Mouse (Mus musculus): ENCODE measurements at regions not wholly inside any gene's neighbourhood (a gene's known extent, or its start where the extent isn't known, plus 50 kb on each side); places are given as distances from the start of the nearest gene placed in this dataset.
"Not testable (repeated sequence)": the region's sequence is repeated elsewhere in the genome, so short reads cannot be mapped to it uniquely, and the experiment has no call there.

- no peaks in the 10 kb centered on the region for H3K27me3 ChIP-seq (replicated peaks)
- no peak overlapping the region for H3K4me3 ChIP-seq (replicated peaks in 1 of 3; ENCODE audit: low read depth in 2 of 3, low read length in 2 of 3, poor library complexity in 1 of 3)
- H3K27ac ChIP-seq (ENCODE audit: insufficient read depth, low read depth), result no peak overlapping the region
- H3K36me3 ChIP-seq (replicated peaks in 1 of 2; ENCODE audit: control insufficient read depth in 1 of 2, insufficient read depth in 1 of 2, low read length in 1 of 2), result no peaks in the 10 kb centered on the region
- TF ChIP-seq ZNF384 (IDR thresholded peaks at IDR 0.05; ENCODE audit: low read depth, low read length), result no peak
- no peak for TF ChIP-seq KAT2A (IDR thresholded peaks at IDR 0.05; ENCODE audit: insufficient replicate concordance, low read length)
- no peak for TF ChIP-seq POLR2A (IDR thresholded peaks at IDR 0.05; ENCODE audit: low read depth, low read length)
- no peak for TF ChIP-seq CTCF (conservative IDR thresholded peaks at IDR 0.05 in 1 of 2, IDR thresholded peaks at IDR 0.05 in 1 of 2; ENCODE audit: low read depth in 2 of 2, low read length in 2 of 2)
- TF ChIP-seq ETS1 (conservative IDR thresholded peaks at IDR 0.05; ENCODE audit: low read depth, low read length), result no peak
- TF ChIP-seq MEF2A (IDR thresholded peaks at IDR 0.05; ENCODE audit: borderline replicate concordance, low read depth, low read length), result no peak
- no peak for TF ChIP-seq TCF12 (IDR thresholded peaks at IDR 0.05; ENCODE audit: low read depth, low read length)
- TF ChIP-seq MAX (IDR thresholded peaks at IDR 0.05; ENCODE audit: low read length), result no peak
- no peak for TF ChIP-seq IRF4 (IDR thresholded peaks at IDR 0.05; ENCODE audit: low read depth, low read length)
- no peak for TF ChIP-seq SIN3A (IDR thresholded peaks at IDR 0.05; ENCODE audit: low read length)
- no peak for TF ChIP-seq MAZ (IDR thresholded peaks at IDR 0.05; ENCODE audit: low read depth, low read length)
- no peak for TF ChIP-seq NELFE (IDR thresholded peaks at IDR 0.05; ENCODE audit: low read depth, low read length)
- TF ChIP-seq CHD2 (IDR thresholded peaks at IDR 0.05; ENCODE audit: low read length), result no peak
- TF ChIP-seq EP300 (IDR thresholded peaks at IDR 0.05; ENCODE audit: low read length), result no peak
- no peak for TF ChIP-seq BHLHE40 (IDR thresholded peaks at IDR 0.05; ENCODE audit: low read depth, low read length)
- TF ChIP-seq JUN (IDR thresholded peaks at IDR 0.05; ENCODE audit: insufficient read depth, low read depth, low read length), result no peak
- TF ChIP-seq HCFC1 (IDR thresholded peaks at IDR 0.05; ENCODE audit: low read depth, low read length), result no peak
- no peak for TF ChIP-seq TBP (conservative IDR thresholded peaks at IDR 0.05; ENCODE audit: low read depth, low read length)
- H3K9ac ChIP-seq (ENCODE audit: insufficient read depth, low read depth), result no peak overlapping the region
- no peaks in the 10 kb centered on the region for H3K9me3 ChIP-seq (replicated peaks; ENCODE audit: low read length)
- no peak overlapping the region for H3K4me2 ChIP-seq (ENCODE audit: insufficient read depth, low read depth, poor library complexity, severe bottlenecking)
- dilution Hi-C loops (cut with MboI; ENCODE audit: extremely low pct_ligation_motif_present, extremely low pct_unique_long_range_greater_than_20kb, low sequenced_read_pairs), result no loop called here
- peaks cover 0 to 17% of the 10 kb centered on the region in 2 experiments; a peak in 2 of 4 replicates for H3K4me1 ChIP-seq (ENCODE audit: control insufficient read depth in 1 of 2, insufficient read depth in 2 of 2)
- no peaks in the 10 kb centered on the region for H3K79me2 ChIP-seq (replicated peaks; ENCODE audit: control insufficient read depth, extremely low read depth, insufficient read depth, poor library complexity, severe bottlenecking)
- in situ Hi-C loops (cut with MboI; ENCODE audit: low pct_ligation_motif_present, low pct_unique_long_range_greater_than_20kb, low sequenced_read_pairs), result no loop called here
- DNase-seq (ENCODE audit: extremely low read depth), result no peak
Observed at GRCm38 (mm10) chr3:21728019-21728418, 348.4 kb upstream of the Tbl1xr1 start.

DNA sequence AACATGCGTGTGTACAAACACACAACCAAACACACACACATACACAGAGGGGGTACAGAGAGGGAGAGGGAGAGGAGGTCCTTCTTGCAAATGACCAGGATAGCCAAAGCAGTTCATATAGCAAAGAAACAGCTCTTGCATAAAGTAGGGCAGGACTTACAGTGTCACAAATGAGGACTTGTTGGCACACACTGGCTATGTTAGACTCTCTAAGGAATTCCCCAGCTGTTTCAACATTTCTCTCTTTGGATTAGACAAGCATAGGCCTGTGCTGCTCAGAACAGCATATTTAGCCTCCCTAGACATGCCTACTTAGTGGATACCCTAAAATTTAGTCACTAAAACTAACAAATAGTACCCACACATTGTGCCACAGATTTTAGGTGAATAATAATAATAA lies 347.1 kb upstream of the Tbl1xr1 start:
- H3K27ac ChIP-seq (ENCODE audit: insufficient read depth, low read depth), result no peak overlapping the region
- H3K27me3 ChIP-seq (replicated peaks), result no peaks in the 10 kb centered on the region
- peaks cover 0 to 16% of the 10 kb centered on the region in 2 experiments; a peak in 2 of 4 replicates for H3K4me1 ChIP-seq (ENCODE audit: control insufficient read depth in 1 of 2, insufficient read depth in 2 of 2)
- no peak for DNase-seq (ENCODE audit: extremely low read depth)
- no peak overlapping the region for H3K4me2 ChIP-seq (ENCODE audit: insufficient read depth, low read depth, poor library complexity, severe bottlenecking)
- no peaks in the 10 kb centered on the region for H3K36me3 ChIP-seq (replicated peaks in 1 of 2; ENCODE audit: control insufficient read depth in 1 of 2, insufficient read depth in 1 of 2, low read length in 1 of 2)
- H3K9me3 ChIP-seq (replicated peaks; ENCODE audit: low read length), result no peaks in the 10 kb centered on the region
- H3K79me2 ChIP-seq (replicated peaks; ENCODE audit: control insufficient read depth, extremely low read depth, insufficient read depth, poor library complexity, severe bottlenecking), result no peaks in the 10 kb centered on the region
- no peak overlapping the region for H3K9ac ChIP-seq (ENCODE audit: insufficient read depth, low read depth)
- in situ Hi-C loops (cut with MboI; ENCODE audit: low pct_ligation_motif_present, low pct_unique_long_range_greater_than_20kb, low sequenced_read_pairs) (no loop called here), dilution Hi-C loops (cut with MboI; ENCODE audit: extremely low pct_ligation_motif_present, extremely low pct_unique_long_range_greater_than_20kb, low sequenced_read_pairs) (no loop called here)
- TF ChIP-seq CHD2 (IDR thresholded peaks at IDR 0.05; ENCODE audit: low read length), result no peak
- no peak for TF ChIP-seq HCFC1 (IDR thresholded peaks at IDR 0.05; ENCODE audit: low read depth, low read length)
- no peak for TF ChIP-seq RCOR1 (conservative IDR thresholded peaks at IDR 0.05; ENCODE audit: low read depth, low read length)
- no peak for TF ChIP-seq BHLHE40 (IDR thresholded peaks at IDR 0.05; ENCODE audit: low read depth, low read length)
- no peak for TF ChIP-seq ZKSCAN1 (IDR thresholded peaks at IDR 0.05; ENCODE audit: borderline replicate concordance, low read depth, low read length)
- no peak overlapping the region for H3K4me3 ChIP-seq (replicated peaks in 1 of 3; ENCODE audit: low read depth in 2 of 3, low read length in 2 of 3, poor library complexity in 1 of 3)

- H3K27me3 ChIP-seq (replicated peaks); H3K79me2 ChIP-seq (replicated peaks; ENCODE audit: control insufficient read depth, extremely low read depth, insufficient read depth, poor library complexity, severe bottlenecking); H3K27ac ChIP-seq (ENCODE audit: insufficient read depth, low read depth); H3K4me2 ChIP-seq (ENCODE audit: insufficient read depth, low read depth, poor library complexity, severe bottlenecking); H3K4me1 ChIP-seq (ENCODE audit: control insufficient read depth in 1 of 2, insufficient read depth in 2 of 2); dilution Hi-C loops (cut with MboI; ENCODE audit: extremely low pct_ligation_motif_present, extremely low pct_unique_long_range_greater_than_20kb, low sequenced_read_pairs); in situ Hi-C loops (cut with MboI; ENCODE audit: low pct_ligation_motif_present, low pct_unique_long_range_greater_than_20kb, low sequenced_read_pairs); H3K36me3 ChIP-seq (replicated peaks in 1 of 2; ENCODE audit: control insufficient read depth in 1 of 2, insufficient read depth in 1 of 2, low read length in 1 of 2); H3K4me3 ChIP-seq (replicated peaks in 1 of 3; ENCODE audit: low read depth in 2 of 3, low read length in 2 of 3, poor library complexity in 1 of 3); H3K9ac ChIP-seq (ENCODE audit: insufficient read depth, low read depth): not testable (repeated sequence)
- peak; percentile 20 for DNase-seq (ENCODE audit: extremely low read depth)
- H3K9me3 ChIP-seq (replicated peaks; ENCODE audit: low read length), result peaks cover 24% of the 10 kb centered on the region
Observed at GRCm38 (mm10) chr3:21735688-21736087, 340.8 kb upstream of the Tbl1xr1 start.

Data from CH12.LX (cell line).